Comparison of ENCODE assay signal across 34 mouse cellular contexts in the genomic region with DNA sequence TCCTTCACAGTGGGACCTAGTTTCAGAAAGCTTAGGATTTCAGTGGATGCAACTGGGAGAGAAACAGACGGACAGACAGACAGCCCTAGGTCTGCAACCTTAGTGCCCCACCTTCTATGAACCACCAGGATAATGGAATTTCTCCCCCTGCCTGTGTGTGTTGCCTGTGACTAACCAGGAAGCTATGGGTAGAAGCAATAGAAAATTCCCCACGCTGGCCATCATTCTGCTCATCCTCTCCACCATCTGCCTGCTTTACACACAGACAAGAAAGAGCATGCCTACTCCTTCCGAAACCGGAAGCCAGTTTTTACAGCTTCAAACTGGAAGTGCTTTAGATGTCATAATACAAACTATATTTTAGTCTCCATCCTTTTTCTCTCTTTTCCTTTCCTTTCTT. TPM values are rescaled to one million over a fixed set of nuclear protein-coding genes. Genes with fewer than 3 reads are reported as not detected.
DNase-seq lines count a peak whose midpoint lies in the region; TF ChIP-seq lines count a peak whose summit lies in the region.
"Had no signal": no experiment of that assay in that cellular context is flagged by ENCODE, and none has a peak within 500 bp of the region (broad histone marks: within the 10 kb centered on the region; RNA-seq: fewer than 3 reads in every experiment).

No protein-coding gene starts in this region.

- TF ChIP-seq POLR2A in heart, adult 2 months (IDR thresholded peaks at IDR 0.05; ENCODE audit: insufficient read depth, low read depth, low read length) = no peak

- no peak for TF ChIP-seq CTCF in heart, adult 2 months (IDR thresholded peaks at IDR 0.05)

- no peak overlapping the region for H3K4me3 ChIP-seq in heart, adult 2 months
- no peak overlapping the region for H3K4me3 ChIP-seq in heart, embryonic 10.5 days
- H3K4me3 ChIP-seq: embryonic facial prominence, embryonic 10.5 days; embryonic facial prominence, embryonic 15.5 days; forebrain, embryonic 12.5 days; heart, embryonic 12.5 days; kidney, embryonic 15.5 days; limb, embryonic 12.5 days; lung, embryonic 15.5 days; midbrain, embryonic 10.5 days; midbrain, embryonic 15.5 days; neural tube, embryonic 15.5 days had no signal

- intact Hi-C loops in heart, adult 2 months (cut with DNase I) = no loop called here

- H3K27me3 ChIP-seq in heart, adult 2 months (ENCODE audit: control insufficient read depth, insufficient read depth, low read length) = no peaks in the 10 kb centered on the region
- H3K27me3 ChIP-seq in heart, embryonic 10.5 days (ENCODE audit: insufficient read depth, poor library complexity, severe bottlenecking) = no peaks in the 10 kb centered on the region
- H3K27me3 ChIP-seq: embryonic facial prominence, embryonic 15.5 days; forebrain, embryonic 12.5 days; heart, embryonic 12.5 days; kidney, embryonic 15.5 days; limb, embryonic 12.5 days; lung, embryonic 15.5 days; neural tube, embryonic 15.5 days had no signal

- H3K4me1 ChIP-seq in heart, adult 2 months (ENCODE audit: control insufficient read depth, insufficient read depth, low read length) = peaks cover 4% of the 10 kb centered on the region
- peaks cover 7% of the 10 kb centered on the region; the same call in 1 of the 2 replicates for H3K4me1 ChIP-seq in heart, embryonic 10.5 days
- H3K4me1 ChIP-seq: forebrain, embryonic 12.5 days; kidney, embryonic 15.5 days; limb, embryonic 12.5 days; midbrain, embryonic 15.5 days; neural tube, embryonic 15.5 days had no signal

- 70% methylated on average over 4 of the region's 4 CpGs for WGBS in heart, adult 2 months
- 81% methylated on average over 4 of the region's 4 CpGs for WGBS in heart, embryonic 10.5 days

- no peak for TF ChIP-seq EP300 in heart, adult 2 months (IDR thresholded peaks at IDR 0.05; ENCODE audit: insufficient read depth, low read depth, low read length)

- DNase-seq in heart, adult 2 months = no peak
- no peak for DNase-seq in heart, embryonic 10.5 days (ENCODE audit: low spot score)
- peak; percentile 28 to 34 for DNase-seq in left cerebral cortex, adult 18-20 months (ENCODE audit: low spot score in 2 of 2)
- DNase-seq in left cerebral cortex, adult 11 months (ENCODE audit: low spot score) = no peak
- DNase-seq in Muller cell, postnatal 12 days (ENCODE audit: inconsistent ontology term) = peak; percentile 64
- peak; percentile 70 for DNase-seq in brain, adult 2 months (ENCODE audit: low read depth, low spot score)
- no peak for DNase-seq in spleen, postnatal 36 days (ENCODE audit: low spot score in 2 of 2)
- DNase-seq: B cell, adult 2 months; cerebellum, adult 8-10 months; cerebellum, postnatal 25 days; kidney, adult 18-20 months; retina, postnatal 1 day; thymus, adult 18-20 months; thymus, postnatal 25 days had no signal

- no peak overlapping the region for H3K9ac ChIP-seq in heart, adult 2 months (ENCODE audit: low read depth, low read length)
- H3K9ac ChIP-seq: embryonic facial prominence, embryonic 15.5 days; forebrain, embryonic 12.5 days; heart, embryonic 12.5 days; kidney, embryonic 15.5 days; limb, embryonic 12.5 days; lung, embryonic 15.5 days; midbrain, embryonic 15.5 days; neural tube, embryonic 15.5 days had no signal

- H3K79me2 ChIP-seq in heart, adult 2 months (replicated peaks; ENCODE audit: control insufficient read depth, insufficient read depth, low read length) = no peaks in the 10 kb centered on the region

- peak overlapping the region; percentile 77 for H3K27ac ChIP-seq in heart, adult 2 months
- no peak overlapping the region for H3K27ac ChIP-seq in heart, embryonic 10.5 days
- H3K27ac ChIP-seq: embryonic facial prominence, embryonic 10.5 days; embryonic facial prominence, embryonic 15.5 days; forebrain, embryonic 12.5 days; kidney, embryonic 15.5 days; limb, embryonic 12.5 days; lung, embryonic 15.5 days; midbrain, embryonic 10.5 days; midbrain, embryonic 15.5 days; neural tube, embryonic 15.5 days had no signal

- H3K9me3 ChIP-seq in heart, embryonic 10.5 days = no peaks in the 10 kb centered on the region
- H3K9me3 ChIP-seq: embryonic facial prominence, embryonic 10.5 days; embryonic facial prominence, embryonic 15.5 days; forebrain, embryonic 12.5 days; heart, embryonic 12.5 days; kidney, embryonic 15.5 days; lung, embryonic 15.5 days; midbrain, embryonic 10.5 days; midbrain, embryonic 15.5 days; neural tube, embryonic 15.5 days had no signal

- H3K36me3 ChIP-seq in heart, adult 2 months (ENCODE audit: control insufficient read depth, insufficient read depth, low read length) = no peaks in the 10 kb centered on the region
- H3K36me3 ChIP-seq in heart, embryonic 10.5 days = no peaks in the 10 kb centered on the region
- H3K36me3 ChIP-seq: embryonic facial prominence, embryonic 10.5 days; embryonic facial prominence, embryonic 15.5 days; forebrain, embryonic 12.5 days; heart, embryonic 12.5 days; kidney, embryonic 15.5 days; limb, embryonic 12.5 days; lung, embryonic 15.5 days; midbrain, embryonic 10.5 days; midbrain, embryonic 15.5 days; neural tube, embryonic 15.5 days had no signal

RNA-seq across cellular contexts. Expression of a gene that starts 46.0 kb away (rescaled TPM):
- total RNA-seq in heart, adult 2 months (2021) = under 1 TPM; 0.39 to 0.47 TPM
- polyA plus RNA-seq in heart, adult 2 months (2012; rRNA removed) = 0.26 and 0.47 TPM in 2 replicates
- 0.25 and 0.44 TPM in 2 replicates for polyA plus RNA-seq in heart, embryonic 10.5 days (2016; fragmentation: Nextera tagmentation; extraction: Ambion mirVana)
- total RNA-seq in left cerebral cortex, adult 18-20 months (2021) = not detected
- total RNA-seq: adrenal gland, adult 2 months; adrenal gland, postnatal 36 days; granulocyte monocyte progenitor cell, adult 5-6 weeks; left cerebral cortex, postnatal 25 days; megakaryocyte progenitor cell, adult 5-6 weeks had no signal
- polyA plus RNA-seq: activated CD4-positive, CD25-positive, alpha-beta regulatory T cell, adult 4 months; adrenal gland, adult 2 months; forebrain, embryonic 12.5 days; hindbrain, embryonic 11.5 days; intestine, embryonic 14.5 days; liver, embryonic 11.5 days; liver, embryonic 16.5 days; midbrain, embryonic 10.5 days; midbrain, embryonic 15.5 days had no signal

Comparison
In these comparisons a context has a peak if more than half of its experiments do, and no peak if none do; other contexts are left out.
1. DNase-seq: peak in left cerebral cortex, adult 18-20 months (2 of 2), Muller cell, postnatal 12 days (single experiment) and brain, adult 2 months (single experiment); none in heart, adult 2 months (0 of 2), heart, embryonic 10.5 days (single experiment), left cerebral cortex, adult 11 months (single experiment) and spleen, postnatal 36 days (0 of 2).